Mouse (Mus musculus): Measurements from ENCODE around the gene Gm4301. TPM values are rescaled to one million over a fixed set of nuclear protein-coding genes. Genes with fewer than 3 reads are reported as not detected.
"Not testable (repeated sequence)": the region's sequence is repeated elsewhere in the genome, so short reads cannot be mapped to it uniquely, and the experiment has no call there.

The Gm4301 gene
- polyA plus RNA-seq (2015; fragmentation: Nextera tagmentation; extraction: Ambion mirVana): not detected in 2 replicates

DNA sequence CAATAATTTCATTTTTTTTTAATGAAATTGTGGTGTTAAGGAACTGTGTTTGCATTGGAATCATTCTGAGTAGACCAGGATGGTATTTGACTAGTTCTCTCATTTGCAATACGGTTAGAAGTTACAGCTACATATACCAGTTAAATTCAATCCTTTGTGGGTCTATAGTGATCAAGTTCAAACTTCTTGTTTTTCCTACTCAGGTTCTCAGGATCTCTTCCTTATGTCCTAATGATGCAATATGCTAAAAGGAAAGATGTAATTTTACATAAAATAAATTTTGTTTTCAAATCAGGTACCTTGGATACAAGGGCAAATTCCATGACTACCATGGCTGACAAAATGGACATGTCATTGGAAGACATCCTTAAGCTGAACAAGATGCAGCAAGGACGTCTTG is at the start of gene Gm4301:
Gene Gm4301, plus strand, starts transcription at position 301 of the 400 bp plus-strand sequence.
- H3K4me1 ChIP-seq; H3K9ac ChIP-seq; ATAC-seq (ENCODE audit: low FRiP score, low read depth); H3K27me3 ChIP-seq; H3K9me3 ChIP-seq; H3K27ac ChIP-seq; H3K4me2 ChIP-seq (replicated peaks); H3K36me3 ChIP-seq; H3K4me3 ChIP-seq: not testable (repeated sequence)
- WGBS: no CpG with 5 or more reads among the region's 2 CpGs

DNA sequence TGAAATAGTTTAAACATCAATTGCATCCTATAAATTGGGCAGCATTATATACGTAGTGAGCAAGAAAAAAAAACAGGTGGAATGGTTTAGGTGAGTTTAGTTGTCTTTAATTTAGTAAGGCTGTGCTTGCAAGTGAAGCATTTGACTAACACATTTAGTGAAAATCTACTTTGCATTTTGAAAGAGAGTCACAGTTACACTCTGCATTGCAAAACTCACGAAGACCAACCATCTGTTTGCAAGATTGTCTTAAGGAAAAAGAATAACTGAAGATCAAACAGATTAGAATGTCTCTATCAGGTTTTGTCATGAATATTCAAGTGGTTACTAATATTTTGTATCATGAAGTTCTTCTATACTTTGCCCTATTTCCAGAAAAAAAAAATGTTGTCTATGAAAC is 39.4 kb upstream of the Gm4301 start:
- no peak overlapping the region for H3K27ac ChIP-seq
- WGBS: 69% methylated on average over 2 of the region's 2 CpGs
- no peak overlapping the region for H3K4me3 ChIP-seq
- ATAC-seq (ENCODE audit: low FRiP score, low read depth): no peak
- H3K9me3 ChIP-seq: no peaks in the 10 kb centered on the region
- no peaks in the 10 kb centered on the region for H3K36me3 ChIP-seq
- no peak overlapping the region for H3K9ac ChIP-seq
- no peaks in the 10 kb centered on the region for H3K27me3 ChIP-seq
- no peaks in the 10 kb centered on the region for H3K4me1 ChIP-seq
- H3K4me2 ChIP-seq (replicated peaks): no peak overlapping the region

GRCm38 (mm10) chr10:100300106-100300505 is 35.4 kb upstream of the Gm4301 start:
- not testable (repeated sequence) for H3K27ac ChIP-seq; ATAC-seq (ENCODE audit: low FRiP score, low read depth); H3K9ac ChIP-seq; H3K9me3 ChIP-seq; H3K4me1 ChIP-seq; H3K4me3 ChIP-seq; H3K4me2 ChIP-seq (replicated peaks); H3K27me3 ChIP-seq; H3K36me3 ChIP-seq

DNA sequence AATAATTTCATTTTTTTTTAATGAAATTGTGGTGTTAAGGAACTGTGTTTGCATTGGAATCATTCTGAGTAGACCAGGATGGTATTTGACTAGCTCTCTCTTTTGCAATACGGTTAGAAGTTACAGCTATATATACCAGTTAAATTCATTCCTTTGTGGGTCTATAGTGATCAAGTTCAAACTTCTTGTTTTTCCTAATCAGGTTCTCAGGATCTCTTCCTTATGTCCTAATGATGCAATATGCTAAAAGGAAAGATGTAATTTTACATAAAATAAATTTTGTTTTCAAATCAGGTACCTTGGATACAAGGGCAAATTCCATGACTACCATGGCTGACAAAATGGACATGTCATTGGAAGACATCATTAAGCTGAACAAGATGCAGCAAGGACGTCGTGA is 5.1 kb downstream of the Gm4301 start, which contains the start of gene Gm4302:
Gene Gm4302, plus strand, starts transcription at position 301 of the 400 bp plus-strand sequence.
- not testable (repeated sequence) for H3K4me3 ChIP-seq; H3K9me3 ChIP-seq; H3K27ac ChIP-seq; H3K9ac ChIP-seq; H3K4me2 ChIP-seq (replicated peaks); H3K36me3 ChIP-seq; H3K27me3 ChIP-seq; H3K4me1 ChIP-seq; ATAC-seq (ENCODE audit: low FRiP score, low read depth)
- no CpG with 5 or more reads among the region's 3 CpGs for WGBS

- H3K27ac ChIP-seq; H3K4me3 ChIP-seq; H3K36me3 ChIP-seq; H3K4me1 ChIP-seq; H3K27me3 ChIP-seq; ATAC-seq (ENCODE audit: low FRiP score, low read depth); H3K9ac ChIP-seq; H3K4me2 ChIP-seq (replicated peaks); H3K9me3 ChIP-seq: not testable (repeated sequence)
- no CpG with 5 or more reads among the region's 3 CpGs for WGBS
Measured at GRCm38 (mm10) chr10:100345672-100346071, 10.2 kb downstream of the Gm4301 start, which contains the start of gene Gm4303. Gm4303 (plus strand) TSS chr10:100345972.

- H3K36me3 ChIP-seq; H3K9ac ChIP-seq; H3K4me2 ChIP-seq (replicated peaks); H3K4me3 ChIP-seq; H3K9me3 ChIP-seq; H3K4me1 ChIP-seq; H3K27me3 ChIP-seq; H3K27ac ChIP-seq; ATAC-seq (ENCODE audit: low FRiP score, low read depth): not testable (repeated sequence)
- whole genome bisulfite sequencing: no CpG with 5 or more reads among the region's 3 CpGs
Measured at GRCm38 (mm10) chr10:100350793-100351192, 15.3 kb downstream of the Gm4301 start, which contains the start of gene Gm4305. Gm4305 (plus strand) TSS chr10:100351093.

DNA sequence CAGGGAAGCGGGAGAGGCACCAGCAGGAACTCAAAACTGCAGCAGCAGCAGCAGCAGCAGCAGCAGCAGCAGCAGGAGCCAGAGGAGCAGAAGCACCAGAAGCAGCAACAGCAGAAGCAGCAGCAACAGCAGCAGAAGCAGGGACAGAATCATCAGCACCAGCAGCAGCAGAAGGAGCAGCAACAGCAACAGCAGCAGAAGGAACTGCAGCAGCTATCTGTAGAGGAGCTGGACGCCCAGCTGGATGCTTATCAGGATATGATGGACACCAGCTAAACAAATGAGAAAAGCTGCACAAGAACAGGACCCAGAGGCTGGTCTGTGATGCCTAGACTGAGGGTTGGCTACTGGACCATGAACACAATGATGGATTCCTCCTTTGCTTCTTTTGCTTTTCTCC is 21.4 kb downstream of the Gm4301 start:
- H3K9me3 ChIP-seq: not testable (repeated sequence)
- 82% methylated on average over 2 of the region's 2 CpGs for WGBS

GRCm38 (mm10) chr10:100361038-100361437 is 25.6 kb downstream of the Gm4301 start, which contains the start of gene Gm4307:
Gm4307 (plus strand) TSS chr10:100361338.
- not testable (repeated sequence) for H3K9ac ChIP-seq; H3K36me3 ChIP-seq; H3K4me2 ChIP-seq (replicated peaks); ATAC-seq (ENCODE audit: low FRiP score, low read depth); H3K27ac ChIP-seq; H3K27me3 ChIP-seq; H3K9me3 ChIP-seq; H3K4me1 ChIP-seq; H3K4me3 ChIP-seq
- no CpG with 5 or more reads among the region's 3 CpGs for WGBS

More for the DNA sequence above, 21.4 kb downstream of the Gm4301 start:
- not testable (repeated sequence) for H3K27ac ChIP-seq; H3K4me1 ChIP-seq; ATAC-seq (ENCODE audit: low FRiP score, low read depth); H3K4me3 ChIP-seq; H3K4me2 ChIP-seq (replicated peaks); H3K9ac ChIP-seq; H3K27me3 ChIP-seq; H3K36me3 ChIP-seq

DNA sequence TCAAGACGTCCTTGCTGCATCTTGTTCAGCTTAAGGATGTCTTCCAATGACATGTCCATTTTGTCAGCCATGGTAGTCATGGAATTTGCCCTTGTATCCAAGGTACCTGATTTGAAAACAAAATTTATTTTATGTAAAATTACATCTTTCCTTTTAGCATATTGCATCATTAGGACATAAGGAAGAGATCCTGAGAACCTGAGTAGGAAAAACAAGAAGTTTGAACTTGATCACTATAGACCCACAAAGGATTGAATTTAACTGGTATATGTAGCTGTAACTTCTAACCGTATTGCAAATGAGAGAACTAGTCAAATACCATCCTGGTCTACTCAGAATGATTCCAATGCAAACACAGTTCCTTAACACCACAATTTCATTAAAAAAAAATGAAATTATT is 47.0 kb downstream of the Gm4301 start, which contains the start of gene Gm4312:
Gene Gm4312, minus strand, starts transcription at position 101 of the 400 bp plus-strand sequence.
- H3K27me3 ChIP-seq; H3K4me2 ChIP-seq (replicated peaks); H3K4me3 ChIP-seq; H3K27ac ChIP-seq; ATAC-seq (ENCODE audit: low FRiP score, low read depth); H3K9ac ChIP-seq; H3K9me3 ChIP-seq; H3K36me3 ChIP-seq; H3K4me1 ChIP-seq: not testable (repeated sequence)
- no CpG with 5 or more reads among the region's 2 CpGs for WGBS

Other genes starting within 250 kb of the Gm4301 start
- not detected in 2 replicates for gene Gm4302, start 5.2 kb downstream of the Gm4301 start, polyA plus RNA-seq (2015; fragmentation: Nextera tagmentation; extraction: Ambion mirVana)
- gene Gm4303, start 10.3 kb downstream of the Gm4301 start, polyA plus RNA-seq (2015; fragmentation: Nextera tagmentation; extraction: Ambion mirVana): not detected in 2 replicates
- not detected in 2 replicates for gene Gm4305, start 15.4 kb downstream of the Gm4301 start, polyA plus RNA-seq (2015; fragmentation: Nextera tagmentation; extraction: Ambion mirVana)
- gene Gm4307, start 25.7 kb downstream of the Gm4301 start, polyA plus RNA-seq (2015; fragmentation: Nextera tagmentation; extraction: Ambion mirVana): not detected in 2 replicates
- gene Gm4312, start 46.9 kb downstream of the Gm4301 start, polyA plus RNA-seq (2015; fragmentation: Nextera tagmentation; extraction: Ambion mirVana): not detected in 2 replicates
- 21.4 and 22.9 TPM in 2 replicates for gene Tmtc3, start 151.7 kb downstream of the Gm4301 start, polyA plus RNA-seq (2015; fragmentation: Nextera tagmentation; extraction: Ambion mirVana)
- 5.6 and 6.3 TPM in 2 replicates for gene Cep290, start 151.9 kb downstream of the Gm4301 start, polyA plus RNA-seq (2015; fragmentation: Nextera tagmentation; extraction: Ambion mirVana)

Data from limb, embryonic 13.5 days (tissue).